Mouse (Mus musculus): ENCODE data around the gene Lrrc8d.
A peak's percentile ranks its signal among the peaks of the same experiment; 100 is the strongest.

Gene Lrrc8d

DNA sequence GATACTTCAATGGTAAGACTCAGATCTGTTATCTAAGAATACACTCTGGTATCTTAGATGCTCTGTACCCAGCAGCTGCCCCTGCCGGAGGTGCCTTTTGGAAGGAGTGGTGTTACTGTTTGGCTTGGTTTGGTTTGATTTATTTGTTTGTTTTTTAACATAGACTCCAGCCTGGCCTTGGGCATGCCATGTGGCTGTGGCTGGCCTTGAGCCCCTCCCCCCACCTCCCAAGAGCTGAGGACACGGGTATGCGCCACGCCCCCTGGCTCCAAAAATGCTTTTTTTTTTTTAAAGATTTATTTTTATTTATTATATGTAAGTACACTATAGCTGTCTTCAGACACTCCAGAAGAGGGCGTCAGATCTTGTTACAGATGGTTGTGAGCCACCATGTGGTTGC, 65.6 kb downstream of the Lrrc8d start:
- DNase-seq (ENCODE audit: low read depth, low spot score): no peak

DNA sequence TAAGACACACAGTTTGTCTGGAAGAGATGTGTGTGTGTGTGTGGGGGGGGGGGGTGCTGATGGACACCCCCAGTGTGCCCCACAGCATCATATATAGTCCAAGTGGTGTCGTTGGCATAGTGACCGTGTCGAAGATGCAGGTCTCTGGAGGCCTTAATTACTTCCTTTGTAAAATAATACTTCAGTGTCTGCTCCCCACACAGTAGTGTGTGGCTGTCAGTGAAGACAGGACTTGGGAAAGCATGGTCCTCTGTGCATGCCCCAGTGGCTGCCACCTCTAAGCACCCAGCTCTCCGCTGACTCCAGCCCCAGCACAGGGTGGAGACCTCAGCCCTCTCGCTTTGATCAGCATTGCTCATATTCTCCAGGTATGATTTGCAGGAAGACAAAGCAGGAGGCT, 76.6 kb downstream of the Lrrc8d start:
- DNase-seq (ENCODE audit: low read depth, low spot score): no peak

DNA sequence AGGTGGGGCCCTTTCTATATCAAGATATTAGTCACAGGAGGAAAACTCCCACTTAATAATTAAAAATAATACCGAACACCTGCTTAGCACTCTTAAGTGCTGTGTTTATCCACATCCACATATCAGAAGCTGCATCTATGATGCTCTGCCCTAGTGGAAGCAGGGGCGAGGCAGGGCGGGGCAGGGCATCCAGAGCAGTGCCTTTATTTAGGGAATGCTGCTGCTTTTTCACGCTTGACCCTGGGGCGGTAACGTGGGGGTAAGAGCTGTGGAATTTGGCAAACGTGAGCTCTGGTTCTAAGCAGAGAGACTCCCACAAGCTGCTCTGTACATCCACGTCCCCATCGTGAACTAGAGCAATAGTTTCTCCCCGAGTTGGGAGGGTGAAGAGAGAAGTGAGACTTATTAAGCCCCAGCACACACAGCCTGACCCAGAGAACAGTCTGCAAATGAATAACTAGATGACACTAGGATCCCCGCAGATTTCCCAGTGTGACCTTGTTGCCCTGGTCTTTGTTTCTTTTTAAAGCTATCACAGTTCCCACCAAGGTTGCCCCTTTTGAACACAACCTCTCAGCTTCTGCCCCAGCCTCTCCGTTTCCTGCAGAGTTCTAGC, 77.3 kb downstream of the Lrrc8d start:
- DNase-seq (ENCODE audit: low read depth, low spot score): no peak

DNA sequence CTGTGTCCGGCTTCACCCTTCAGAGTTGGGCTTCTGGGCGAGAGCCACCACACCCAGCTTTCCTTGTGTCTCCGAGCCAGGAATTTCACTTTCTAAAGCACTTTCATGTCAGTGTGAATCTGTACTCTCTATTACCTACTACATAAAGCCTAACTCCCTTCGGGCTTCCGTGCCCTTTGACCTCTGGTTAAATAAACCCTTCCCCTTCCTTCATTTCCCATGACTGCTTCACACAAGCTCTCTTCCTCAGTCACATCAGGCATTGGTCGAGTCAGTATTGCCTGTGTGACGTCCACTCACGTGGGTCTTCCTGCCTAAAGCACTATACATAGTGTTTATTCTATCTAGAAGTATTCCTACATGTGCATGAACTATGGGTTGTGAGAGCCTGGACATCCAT, 77.9 kb downstream of the Lrrc8d start:
- DNase-seq (ENCODE audit: low read depth, low spot score): no peak

DNA sequence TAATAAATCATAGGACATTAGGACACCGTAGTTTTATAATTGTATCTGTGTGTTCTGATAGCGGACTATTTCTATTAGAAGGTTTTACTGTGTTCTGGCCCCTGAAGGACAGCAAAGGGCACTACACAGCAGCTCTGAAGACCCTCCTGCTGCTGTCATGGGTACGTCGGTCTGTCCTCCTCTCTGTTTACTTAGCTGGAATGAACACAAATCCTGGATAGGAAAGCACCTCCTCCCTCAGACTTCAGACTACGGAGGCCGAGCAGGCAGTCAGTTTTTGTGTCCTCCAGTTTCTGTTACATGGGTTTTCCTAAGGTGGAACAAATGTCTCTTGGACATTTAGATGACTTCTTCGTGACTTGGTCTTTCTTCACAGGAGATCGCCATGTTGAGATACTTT, 78.4 kb downstream of the Lrrc8d start:
- no peak for DNase-seq (ENCODE audit: low read depth, low spot score)

DNA sequence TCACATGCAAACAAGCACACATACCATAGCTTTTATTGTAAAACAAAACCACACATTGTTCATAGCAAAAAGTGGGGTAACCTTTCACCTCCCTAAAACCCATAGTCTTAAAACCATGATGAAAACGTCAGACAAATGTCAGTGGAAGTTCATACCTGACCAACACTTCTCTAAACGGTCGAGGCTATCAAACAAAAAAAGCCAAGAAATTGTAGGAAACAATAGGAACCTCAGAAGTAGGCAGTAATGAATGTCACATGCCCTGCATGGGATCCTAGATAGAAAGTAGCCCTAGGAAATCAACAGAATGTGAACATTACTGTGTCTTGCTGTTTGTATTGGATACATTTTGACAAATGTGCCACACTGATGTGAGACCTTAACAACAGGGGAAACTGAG, 79.0 kb downstream of the Lrrc8d start:
- no peak for DNase-seq (ENCODE audit: low read depth, low spot score)

DNA sequence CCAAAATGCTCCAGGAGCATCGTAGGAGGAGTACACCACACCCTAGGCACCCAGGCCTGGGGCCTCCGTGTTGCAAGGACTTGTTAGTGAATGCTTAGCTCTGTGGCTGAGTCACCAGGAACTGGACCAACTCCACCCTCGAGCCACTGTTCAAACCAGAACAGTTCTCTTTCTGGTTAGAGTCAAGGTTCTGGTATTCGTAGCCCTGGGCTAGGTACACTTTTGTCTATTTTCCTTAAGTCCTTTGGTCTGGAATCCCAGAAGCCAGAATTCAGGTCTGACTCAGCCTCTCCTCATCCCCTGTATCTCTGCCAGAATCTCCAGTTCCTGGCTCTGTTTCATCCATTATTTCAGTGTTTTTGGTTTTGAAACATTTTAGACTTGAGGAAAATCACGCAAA, 79.6 kb downstream of the Lrrc8d start:
- DNase-seq (ENCODE audit: low read depth, low spot score): no peak

DNA sequence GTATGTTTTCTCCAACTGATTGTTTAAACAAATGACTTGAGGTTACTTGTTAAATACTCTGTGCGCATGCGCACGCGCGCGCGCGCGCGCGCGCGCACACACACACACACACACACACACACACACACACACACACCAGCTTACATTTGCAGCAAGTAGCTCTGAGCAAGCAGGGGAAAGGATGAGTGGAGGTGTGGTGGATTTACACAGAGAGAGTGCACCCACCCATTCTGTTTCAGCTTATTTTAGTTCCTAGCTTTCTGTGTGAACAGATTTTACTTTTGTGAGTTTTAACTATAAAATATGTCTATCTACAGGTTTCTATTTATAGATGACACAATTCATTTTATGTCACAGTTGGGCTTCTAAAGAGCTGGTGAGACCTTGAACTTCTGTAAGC, 84.1 kb downstream of the Lrrc8d start:
- DNase-seq (ENCODE audit: low read depth, low spot score): no peak

DNA sequence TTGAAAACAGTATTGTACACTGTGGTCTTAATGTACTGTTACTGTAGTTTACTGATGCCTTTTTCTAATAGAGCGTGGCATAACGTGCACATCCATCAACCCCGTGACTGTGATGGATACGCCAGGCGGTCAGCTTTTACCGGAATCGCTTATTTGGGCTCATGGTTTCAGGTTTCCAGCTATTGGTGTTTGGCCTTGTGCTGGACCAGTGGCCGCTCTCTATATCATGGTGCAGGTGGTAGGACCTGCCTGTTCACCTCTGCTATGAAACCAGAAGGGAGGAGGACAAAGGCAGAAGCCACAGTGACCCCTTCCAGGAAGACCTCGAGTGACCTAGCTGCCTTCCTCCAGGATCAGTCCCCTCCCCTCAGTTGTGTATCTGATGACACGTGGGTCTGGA, 85.0 kb downstream of the Lrrc8d start:
- no peak for DNase-seq (ENCODE audit: low read depth, low spot score)

DNA sequence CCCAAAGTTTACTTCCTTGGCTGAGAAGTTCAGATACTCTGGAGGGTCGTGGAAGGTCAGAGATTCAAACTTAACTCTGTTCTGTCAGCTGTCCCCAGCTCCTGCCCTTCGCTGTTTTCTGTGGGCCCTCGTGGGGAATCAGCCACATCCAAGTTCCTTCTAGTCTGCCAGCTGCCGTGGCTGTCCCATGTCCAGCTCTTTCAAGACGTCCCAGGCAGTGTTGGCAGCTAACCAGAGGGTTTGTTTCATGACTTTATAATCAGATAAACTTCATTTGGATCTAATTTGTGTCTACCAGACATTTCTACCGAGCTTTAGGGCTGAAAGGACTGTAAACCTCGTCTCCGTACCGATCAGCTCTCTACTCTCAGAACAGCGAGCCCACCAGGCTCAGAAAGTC, 87.8 kb downstream of the Lrrc8d start:
- DNase-seq (ENCODE audit: low read depth, low spot score): no peak

DNA sequence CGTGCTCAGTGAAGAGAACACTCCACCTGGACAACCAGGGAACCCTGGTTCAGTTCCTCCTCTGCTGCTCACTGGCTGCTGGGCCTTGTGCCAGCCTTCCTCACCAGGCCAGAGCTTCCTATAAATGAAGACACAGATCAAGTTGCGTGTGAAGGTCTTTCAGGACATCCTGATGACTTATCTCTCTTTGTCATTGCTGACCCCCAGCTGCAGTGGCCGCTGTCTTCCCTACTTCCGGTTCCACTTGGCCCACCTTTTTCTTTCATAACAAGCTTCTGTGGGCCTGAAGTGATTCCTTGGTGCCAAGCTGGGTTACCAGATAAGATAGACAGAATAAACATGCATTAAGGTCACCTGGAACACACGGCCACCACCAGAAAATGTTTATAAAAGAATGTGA, 90.0 kb downstream of the Lrrc8d start:
- DNase-seq (ENCODE audit: low read depth, low spot score): no peak

DNA sequence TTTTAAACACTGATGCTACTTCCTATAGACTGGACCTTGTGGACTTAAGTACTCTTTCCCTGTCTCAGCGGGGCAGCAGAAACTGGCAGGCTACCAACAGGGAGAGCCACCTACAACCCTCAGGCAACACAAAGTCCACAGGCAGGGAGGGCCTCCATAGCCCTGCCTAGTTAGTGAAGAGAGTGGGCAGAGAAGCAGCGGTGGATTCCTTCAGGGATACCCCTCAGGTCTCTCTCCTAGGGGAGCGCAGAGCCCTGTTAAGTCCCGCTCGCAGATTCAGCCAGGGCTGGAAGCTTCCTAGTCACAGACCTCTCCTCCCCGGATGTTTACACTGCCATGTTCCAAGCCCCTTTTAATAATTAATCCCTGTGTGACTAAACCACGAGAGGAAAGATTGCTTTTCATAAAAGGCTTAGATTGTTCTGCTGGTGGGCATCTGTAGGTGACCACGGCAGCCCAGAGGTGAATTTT, 92.6 kb downstream of the Lrrc8d start:
- no peak for DNase-seq (ENCODE audit: low read depth, low spot score)

DNA sequence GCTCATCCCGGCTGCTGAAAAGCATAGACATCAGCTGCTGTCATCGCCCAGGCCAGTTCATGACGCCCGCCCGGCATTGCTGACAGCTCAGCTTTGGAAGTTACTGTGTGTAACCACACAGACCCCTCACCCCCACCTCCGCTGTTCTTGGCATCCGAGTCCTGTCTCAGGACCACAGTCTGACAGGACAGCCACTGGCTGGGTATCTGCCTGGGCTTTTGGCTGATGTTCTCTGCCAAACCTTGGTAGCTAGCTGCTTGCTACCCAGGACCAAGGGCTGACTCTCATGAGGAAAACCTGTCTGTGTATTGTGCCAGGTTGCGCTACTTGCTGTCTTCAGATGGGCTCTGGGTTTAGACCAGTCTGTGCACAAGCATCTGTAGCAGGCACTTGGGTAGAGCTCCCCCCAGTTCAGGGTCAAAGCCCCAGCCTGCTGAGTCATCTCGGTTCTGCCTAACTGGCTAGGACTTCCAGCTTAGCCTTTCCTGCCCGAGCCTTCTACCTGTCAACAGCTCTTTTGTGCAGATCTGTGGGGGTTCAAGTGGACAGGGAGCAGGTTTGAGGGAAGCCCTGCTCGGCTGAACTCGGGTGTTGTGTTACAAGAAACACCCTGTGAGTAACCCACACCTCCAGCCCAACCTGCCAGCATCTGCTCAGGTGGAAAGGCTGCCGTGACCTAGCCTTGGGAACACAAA, 93.2 kb downstream of the Lrrc8d start:
- DNase-seq (ENCODE audit: low read depth, low spot score): no peak

DNA sequence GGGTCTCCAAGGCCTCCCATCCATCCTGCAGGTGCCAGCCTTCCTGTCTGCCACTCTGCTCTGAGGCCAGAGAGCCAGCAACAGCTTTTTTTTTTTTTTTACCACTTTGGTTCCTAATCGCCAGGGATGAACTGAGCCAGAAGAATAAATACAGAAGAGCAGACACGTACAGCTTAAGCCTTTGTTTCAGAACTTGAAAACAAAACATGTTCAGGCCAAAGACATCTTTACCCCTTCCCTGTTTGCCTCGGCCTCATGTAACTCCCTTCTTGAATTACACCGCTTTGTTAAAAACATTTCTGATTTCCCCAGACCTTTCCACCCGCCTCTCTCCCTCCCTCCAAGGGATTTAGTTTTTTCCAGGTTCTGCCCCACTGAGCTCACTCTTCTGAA, 93.8 kb downstream of the Lrrc8d start:
- DNase-seq (ENCODE audit: low read depth, low spot score): no peak

DNA sequence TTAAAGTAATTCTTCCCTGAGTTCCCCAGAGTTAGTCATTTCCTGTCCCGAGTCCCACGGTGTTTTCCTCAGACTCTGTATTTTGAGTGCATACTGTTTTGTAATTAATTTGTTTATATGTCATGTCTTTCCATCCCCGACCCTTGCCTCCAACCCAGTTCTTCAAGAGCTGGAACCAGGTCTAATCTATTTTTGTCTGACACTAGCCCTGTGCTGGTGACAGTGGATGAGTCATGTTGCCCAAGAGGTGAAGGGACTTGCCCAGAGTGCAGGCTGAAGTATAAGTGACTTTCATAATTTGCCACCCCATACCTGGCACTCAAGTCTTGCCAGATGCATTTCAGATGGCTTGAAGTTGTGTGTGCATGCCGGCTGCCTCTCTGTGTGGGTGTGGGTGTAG, 98.7 kb downstream of the Lrrc8d start:
- DNase-seq (ENCODE audit: low read depth, low spot score): no peak

DNA sequence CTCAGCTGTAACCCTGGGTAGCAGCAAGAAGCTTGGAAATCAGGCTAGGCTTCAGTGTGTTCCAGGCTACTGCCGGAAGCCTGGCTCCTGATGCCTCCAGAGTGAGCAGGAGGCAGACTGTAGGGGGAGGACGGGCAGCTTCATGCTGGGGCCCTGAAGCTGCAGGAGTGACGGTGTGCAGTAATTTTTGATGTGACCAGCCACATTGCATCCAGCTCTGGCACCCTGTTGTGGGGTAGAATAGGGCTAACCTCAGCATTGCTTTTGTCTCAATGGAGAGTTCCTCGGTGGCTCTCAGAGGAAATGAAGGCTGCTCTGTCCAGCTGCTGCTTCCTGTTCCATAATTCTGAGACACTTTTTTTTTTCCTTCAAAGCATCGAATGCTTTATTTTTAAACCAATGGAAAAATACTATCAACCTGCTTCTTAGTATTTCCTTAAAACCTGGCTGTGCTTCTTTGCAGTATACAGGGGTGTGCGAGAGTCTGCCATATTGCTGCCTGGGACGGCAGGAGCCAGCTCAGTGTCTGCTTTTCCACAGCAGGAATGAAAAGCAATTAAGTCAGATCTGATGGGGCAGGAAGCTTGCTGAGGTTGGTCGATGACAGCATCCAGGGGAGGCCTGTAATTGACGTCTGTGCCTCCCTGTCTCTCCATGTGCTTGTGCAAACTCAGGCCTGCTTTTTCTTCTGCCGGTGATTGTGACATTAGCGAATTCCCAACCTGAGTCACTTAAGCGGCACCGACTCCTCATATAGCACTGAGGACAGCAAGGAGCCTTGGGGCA, 100.3 kb downstream of the Lrrc8d start:
- DNase-seq (ENCODE audit: low read depth, low spot score): no peak

DNA sequence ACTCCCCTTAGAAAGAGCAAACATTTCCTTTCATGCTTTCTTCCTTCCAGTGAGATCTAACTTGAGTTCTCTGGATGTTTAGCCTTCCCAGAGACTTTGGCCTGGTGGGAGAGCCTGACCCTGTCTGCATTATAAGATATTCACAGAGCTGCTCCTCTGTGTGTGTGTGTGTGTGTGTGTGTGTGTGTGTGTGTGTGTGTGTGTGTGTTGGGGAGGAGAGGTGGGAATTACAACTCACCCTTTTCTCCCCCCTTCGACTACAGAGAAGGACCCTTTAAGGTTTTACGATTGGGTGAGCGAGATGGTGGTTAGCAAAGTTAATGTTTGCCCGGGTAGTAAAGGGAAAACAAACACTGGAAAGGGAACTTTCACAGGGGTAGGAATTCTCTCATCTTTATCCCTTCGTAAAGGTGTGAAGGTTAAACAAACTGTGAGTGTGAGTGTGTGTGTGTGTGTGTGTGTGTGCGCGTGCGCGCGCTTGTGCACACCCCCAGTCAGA, 101.3 kb downstream of the Lrrc8d start:
- no peak for DNase-seq (ENCODE audit: low read depth, low spot score)

DNA sequence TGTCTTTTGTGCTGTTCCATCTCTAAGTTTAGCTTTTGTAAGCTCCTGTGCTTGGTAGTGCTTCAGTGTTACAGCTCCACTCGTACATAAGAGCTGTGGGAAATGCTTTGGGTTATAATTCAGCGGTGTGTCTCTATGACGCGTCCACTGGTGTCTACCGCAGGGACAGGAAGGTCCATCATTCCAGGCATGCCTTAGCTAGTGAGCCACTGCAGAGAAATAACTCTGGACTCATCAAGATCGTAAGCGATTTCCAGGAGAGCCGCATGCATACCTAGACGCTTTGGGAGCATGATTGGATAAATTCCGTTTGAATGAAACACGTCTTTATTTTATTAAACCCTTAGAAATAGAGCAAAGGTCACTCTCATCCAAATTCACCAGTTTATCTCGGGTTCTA, 106.2 kb downstream of the Lrrc8d start:
- DNase-seq (ENCODE audit: low read depth, low spot score): no peak

DNA sequence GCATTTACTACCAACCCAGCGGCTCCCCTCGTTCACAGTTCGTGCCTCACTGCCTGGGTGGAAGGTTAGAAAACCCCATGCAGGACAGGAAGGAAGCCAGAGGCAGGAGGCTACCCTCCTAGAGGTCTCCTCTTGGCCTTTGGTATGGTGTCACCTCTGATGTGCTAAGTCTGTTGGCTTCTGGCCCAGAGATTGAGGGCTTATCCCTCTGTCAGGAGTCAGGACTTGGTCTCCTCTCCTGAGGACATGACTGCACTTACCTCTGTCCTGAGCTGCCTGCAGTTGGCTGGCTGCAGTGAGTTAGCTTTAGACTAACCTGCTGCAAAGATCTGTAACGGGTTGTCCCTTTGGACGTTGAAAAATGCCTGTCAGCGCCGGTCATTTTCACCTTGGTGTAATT, 107.7 kb downstream of the Lrrc8d start:
- DNase-seq (ENCODE audit: low read depth, low spot score): no peak

DNA sequence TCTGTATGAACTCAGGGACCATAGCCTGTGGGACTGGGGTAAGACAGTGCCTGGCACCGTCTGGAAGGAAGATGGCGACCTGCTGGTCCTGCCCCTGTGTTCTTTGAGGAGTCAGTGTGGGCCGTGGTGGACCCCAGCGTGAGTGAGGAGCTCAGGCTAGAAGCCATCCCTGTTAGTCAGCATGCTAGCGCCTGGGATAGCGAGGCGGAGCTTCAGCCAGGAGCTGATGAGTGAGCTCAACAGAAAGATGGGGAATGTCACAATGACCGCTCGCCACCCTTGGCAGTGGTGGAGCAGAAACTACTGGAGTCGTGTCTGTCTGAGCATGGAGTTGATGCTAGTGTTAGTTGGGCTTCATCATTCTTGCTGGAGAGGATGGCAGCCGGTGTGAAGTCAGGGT, 109.3 kb downstream of the Lrrc8d start:
- no peak for DNase-seq (ENCODE audit: low read depth, low spot score)

DNA sequence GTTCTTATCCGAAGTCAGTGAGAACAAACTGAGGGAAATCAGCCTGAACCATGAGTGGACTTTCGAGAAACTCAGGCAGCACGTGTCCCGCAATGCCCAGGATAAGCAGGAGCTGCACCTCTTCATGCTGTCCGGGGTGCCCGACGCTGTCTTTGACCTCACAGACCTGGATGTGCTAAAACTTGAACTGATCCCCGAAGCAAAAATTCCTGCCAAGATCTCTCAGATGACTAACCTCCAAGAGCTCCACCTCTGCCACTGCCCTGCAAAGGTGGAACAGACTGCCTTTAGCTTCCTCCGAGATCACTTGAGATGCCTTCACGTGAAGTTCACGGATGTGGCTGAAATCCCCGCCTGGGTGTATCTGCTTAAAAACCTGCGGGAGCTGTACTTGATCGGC, 113.3 kb downstream of the Lrrc8d start:
- no peak for DNase-seq (ENCODE audit: low read depth, low spot score)

DNA sequence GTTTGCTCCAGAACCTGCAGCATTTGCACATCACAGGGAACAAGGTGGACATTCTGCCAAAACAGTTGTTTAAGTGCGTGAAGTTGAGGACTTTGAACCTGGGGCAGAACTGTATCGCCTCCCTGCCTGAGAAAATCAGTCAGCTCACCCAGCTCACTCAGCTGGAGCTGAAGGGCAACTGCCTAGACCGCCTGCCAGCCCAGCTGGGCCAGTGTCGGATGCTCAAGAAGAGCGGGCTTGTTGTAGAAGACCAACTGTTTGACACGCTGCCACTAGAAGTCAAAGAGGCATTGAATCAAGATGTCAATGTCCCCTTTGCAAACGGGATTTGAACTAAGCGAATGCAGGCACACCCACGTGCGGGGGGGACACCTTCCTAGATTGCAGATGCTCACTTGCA, 114.2 kb downstream of the Lrrc8d start:
- DNase-seq (ENCODE audit: low read depth, low spot score): peak; percentile 81

DNA sequence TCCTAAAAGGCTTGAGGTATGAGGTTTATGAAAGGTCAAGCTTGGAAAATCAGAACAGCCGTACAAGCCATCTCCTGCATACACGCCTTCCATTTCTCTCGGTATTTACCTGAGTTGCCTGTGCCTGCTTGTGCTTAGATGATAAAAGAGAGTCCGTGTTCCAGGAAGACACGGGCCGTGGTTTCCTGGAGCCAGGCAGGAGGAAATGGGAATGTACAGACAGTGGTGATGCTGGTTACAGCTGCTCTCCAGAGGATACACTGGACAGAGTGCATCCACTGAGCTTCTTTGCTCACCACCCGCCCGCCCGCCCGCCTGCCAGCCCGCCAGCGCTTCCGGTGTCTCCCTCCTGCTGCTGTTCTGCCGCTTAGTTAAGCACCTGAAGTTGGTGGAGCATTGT, 116.3 kb downstream of the Lrrc8d start:
- DNase-seq (ENCODE audit: low read depth, low spot score): no peak

All from telencephalon, adult 2 months (tissue).